Mouse (Mus musculus): ENCODE results near the gene Fras1.
A peak's percentile ranks its signal among the peaks of the same experiment; 100 is the strongest.

Fras1 gene

GRCm38 (mm10) chr5:96373567-96373985, at the start of gene Fras1:
TSS of gene Fras1 (plus strand) at chr5:96373955.
- peak; percentile 82 for DNase-seq (ENCODE audit: extremely low spot score)

GRCm38 (mm10) chr5:96331048-96331737, 42.6 kb upstream of the Fras1 start:
- DNase-seq (ENCODE audit: extremely low spot score), result no peak

GRCm38 (mm10) chr5:96331738-96332070, 42.1 kb upstream of the Fras1 start:
- DNase-seq (ENCODE audit: extremely low spot score), result no peak

- DNase-seq (ENCODE audit: extremely low spot score), result peak; percentile 32
These were observed 39.8 kb upstream of the Fras1 start for GRCm38 (mm10) chr5:96333963-96334362.

GRCm38 (mm10) chr5:96340564-96340963, 33.2 kb upstream of the Fras1 start:
- DNase-seq (ENCODE audit: extremely low spot score), result no peak

- DNase-seq (ENCODE audit: extremely low spot score), result no peak
These were observed 28.8 kb upstream of the Fras1 start for GRCm38 (mm10) chr5:96344983-96345382.

- DNase-seq (ENCODE audit: extremely low spot score), result peak; percentile 28
These were observed 21.8 kb upstream of the Fras1 start for GRCm38 (mm10) chr5:96351963-96352362.

GRCm38 (mm10) chr5:96363950-96364349, 9.8 kb upstream of the Fras1 start:
- DNase-seq (ENCODE audit: extremely low spot score), result no peak

GRCm38 (mm10) chr5:96365590-96365989, 8.2 kb upstream of the Fras1 start:
- no peak for DNase-seq (ENCODE audit: extremely low spot score)

- DNase-seq (ENCODE audit: extremely low spot score), result no peak
These were observed 6.5 kb upstream of the Fras1 start for GRCm38 (mm10) chr5:96367260-96367659.

GRCm38 (mm10) chr5:96373106-96373505, 649 bp upstream of the Fras1 start:
- no peak for DNase-seq (ENCODE audit: extremely low spot score)

- DNase-seq (ENCODE audit: extremely low spot score), result peak; percentile 87
These were observed 489 bp downstream of the Fras1 start for GRCm38 (mm10) chr5:96373986-96374901.

- DNase-seq (ENCODE audit: extremely low spot score), result peak; percentile 49
These were observed 1.7 kb downstream of the Fras1 start for GRCm38 (mm10) chr5:96375391-96375831.

- DNase-seq (ENCODE audit: extremely low spot score), result no peak
These were observed 2.5 kb downstream of the Fras1 start for GRCm38 (mm10) chr5:96376216-96376615.

GRCm38 (mm10) chr5:96386138-96386933, 12.6 kb downstream of the Fras1 start:
- no peak for DNase-seq (ENCODE audit: extremely low spot score)

GRCm38 (mm10) chr5:96388306-96388705, 14.6 kb downstream of the Fras1 start:
- no peak for DNase-seq (ENCODE audit: extremely low spot score)

GRCm38 (mm10) chr5:96389963-96390623, 16.3 kb downstream of the Fras1 start:
- no peak for DNase-seq (ENCODE audit: extremely low spot score)

- no peak for DNase-seq (ENCODE audit: extremely low spot score)
These were observed 17.3 kb downstream of the Fras1 start for GRCm38 (mm10) chr5:96391086-96391485.

- no peak for DNase-seq (ENCODE audit: extremely low spot score)
These were observed 21.2 kb downstream of the Fras1 start for GRCm38 (mm10) chr5:96394947-96395346.

- peak; percentile 29 for DNase-seq (ENCODE audit: extremely low spot score)
These were observed 22.3 kb downstream of the Fras1 start for GRCm38 (mm10) chr5:96395786-96396650.

- DNase-seq (ENCODE audit: extremely low spot score), result no peak
These were observed 28.8 kb downstream of the Fras1 start for GRCm38 (mm10) chr5:96402555-96402954.
